Mouse (Mus musculus) activated CD4-positive, CD25-positive, alpha-beta regulatory T cell, adult 4 months (primary cell): ENCODE results near the gene Coq2. TPM values are rescaled to one million over a fixed set of nuclear protein-coding genes. Genes with fewer than 3 reads are reported as not detected.
A peak's percentile ranks its signal among the peaks of the same experiment; 100 is the strongest.

Source experiments
- ATAC-seq: one replicate; pipeline ENCODE4 v1.8.0; 2017
- polyA plus RNA-seq, 2 experiments: library from polyadenylated mRNA; unstranded; fragments of 100-300 nt; shearing (Covaris generic); gene quantifications; one replicate each; pipeline ENCODE4 v1.2.1; 2017

Gene Coq2
- 1 to 10 TPM; 8.2 to 9.2 TPM for polyA plus RNA-seq

DNA sequence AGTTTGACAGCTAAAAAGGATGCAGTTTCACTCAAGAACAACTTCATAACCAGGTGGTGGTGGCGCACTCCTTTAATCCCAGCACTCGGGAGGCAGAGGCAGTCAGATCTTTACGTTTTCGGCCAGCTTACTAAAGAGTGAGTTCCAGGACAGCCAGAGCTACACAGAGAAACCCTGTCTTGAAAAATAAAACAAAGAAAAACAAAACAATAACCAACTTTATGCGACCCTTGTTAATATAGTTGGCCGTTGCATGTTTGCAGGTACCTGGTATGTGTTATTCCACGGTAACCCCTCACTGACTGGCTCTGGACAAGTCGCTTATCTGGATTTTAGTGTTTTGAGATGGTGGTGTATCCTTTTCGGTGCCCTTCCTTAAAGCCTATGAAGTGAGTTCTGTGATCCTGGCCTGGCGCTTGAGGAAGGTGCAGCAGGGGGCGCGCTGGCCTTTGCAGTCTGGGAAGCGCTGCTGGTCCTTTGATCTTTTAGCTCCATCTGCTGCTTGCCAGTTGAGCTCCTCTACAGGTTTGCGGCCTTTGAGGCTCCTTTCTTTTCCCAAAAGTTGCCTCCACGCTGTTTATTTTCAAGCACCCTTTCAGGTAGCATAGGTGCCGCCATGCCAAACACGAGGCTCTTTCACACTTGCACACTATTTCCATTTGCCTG, at the start of gene Coq2:
Gene Coq2 (minus strand): TSS at position 430 of the 666 bp plus-strand sequence.
- ATAC-seq, result peak; percentile 82

DNA sequence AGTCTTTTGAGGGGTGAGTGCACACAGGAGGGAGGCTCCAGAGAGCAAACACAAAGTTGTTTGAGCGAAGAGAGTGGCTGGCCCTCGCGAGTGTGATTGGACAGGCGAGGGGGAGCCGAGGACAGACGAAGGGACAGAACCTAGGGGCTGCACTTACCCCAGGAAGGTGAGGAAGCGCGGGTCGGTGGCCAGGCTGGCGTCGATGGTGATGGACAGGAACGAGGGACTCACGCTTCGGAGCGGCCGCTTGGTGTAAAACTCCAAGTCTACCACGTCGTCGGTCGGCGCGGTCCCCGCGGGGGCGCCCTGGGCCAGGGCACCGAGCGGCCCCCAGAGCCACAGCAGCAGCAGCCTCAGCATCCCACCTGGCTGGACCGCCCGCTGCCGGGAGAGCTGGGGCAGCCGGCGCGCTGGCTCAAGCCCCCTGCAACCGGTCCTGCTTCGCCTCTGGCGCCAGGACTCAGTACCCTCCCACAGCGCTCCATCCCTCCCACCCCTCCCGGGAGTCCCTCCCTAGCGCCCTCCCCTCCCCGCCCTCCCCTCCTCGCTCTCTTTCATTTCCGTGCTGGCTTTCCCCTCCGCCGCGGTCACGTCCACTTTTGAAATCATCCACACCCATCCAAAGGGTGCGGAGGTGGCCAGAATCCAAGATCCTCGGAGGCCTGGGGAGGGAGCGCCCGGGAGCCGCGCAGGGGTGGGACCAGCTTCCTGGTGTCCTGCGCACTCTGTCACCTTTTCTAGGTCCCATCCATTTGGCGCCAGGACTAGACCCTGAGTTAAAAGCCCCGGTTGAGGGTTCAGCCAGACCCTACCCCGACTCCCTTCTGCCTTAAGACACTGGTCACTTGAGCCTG, 44.5 kb upstream of the Coq2 start, which contains the start of gene Hpse:
Gene Hpse (minus strand): TSS at position 482 of the 854 bp plus-strand sequence.
- peak; percentile 56 for ATAC-seq

DNA sequence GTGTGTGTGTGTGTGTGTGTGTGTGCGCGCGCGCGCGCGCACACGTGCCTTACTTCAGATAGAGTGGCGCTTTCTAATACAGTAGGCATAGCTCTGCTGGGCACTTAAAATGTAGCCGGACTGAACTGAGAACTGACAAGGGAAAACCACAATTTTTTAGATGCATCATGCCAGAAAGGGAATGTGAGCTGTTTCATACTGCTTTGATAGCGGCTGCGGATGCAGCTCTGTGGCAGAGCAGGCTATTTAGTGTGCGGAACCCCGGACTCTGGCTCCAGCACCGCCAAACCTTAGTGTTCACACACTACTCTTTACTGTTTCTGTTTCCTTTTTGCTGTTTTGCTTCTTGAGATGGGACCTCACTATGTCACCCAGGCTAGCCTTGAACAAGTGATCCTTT, 41.8 kb upstream of the Coq2 start:
- no peak for ATAC-seq

DNA sequence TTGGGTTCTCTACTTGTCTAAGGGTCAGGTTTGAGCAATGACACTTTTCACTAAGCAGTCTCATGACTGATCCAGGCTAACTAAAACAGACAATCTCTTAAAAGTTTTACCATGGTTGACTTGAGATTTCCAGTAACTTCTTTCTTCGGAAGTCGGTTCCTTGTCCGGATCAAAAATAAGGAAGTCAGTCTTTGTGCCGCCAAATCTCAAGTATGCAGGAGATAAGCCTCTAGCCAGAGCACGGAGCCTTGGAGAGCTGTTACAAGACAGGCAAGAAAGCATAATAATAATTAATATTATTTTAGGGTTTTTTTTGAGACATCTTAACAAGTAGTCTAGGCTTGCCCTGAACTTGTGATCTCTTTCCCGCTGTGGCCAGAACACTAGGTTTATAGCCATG, 36.3 kb upstream of the Coq2 start:
- ATAC-seq, result no peak

DNA sequence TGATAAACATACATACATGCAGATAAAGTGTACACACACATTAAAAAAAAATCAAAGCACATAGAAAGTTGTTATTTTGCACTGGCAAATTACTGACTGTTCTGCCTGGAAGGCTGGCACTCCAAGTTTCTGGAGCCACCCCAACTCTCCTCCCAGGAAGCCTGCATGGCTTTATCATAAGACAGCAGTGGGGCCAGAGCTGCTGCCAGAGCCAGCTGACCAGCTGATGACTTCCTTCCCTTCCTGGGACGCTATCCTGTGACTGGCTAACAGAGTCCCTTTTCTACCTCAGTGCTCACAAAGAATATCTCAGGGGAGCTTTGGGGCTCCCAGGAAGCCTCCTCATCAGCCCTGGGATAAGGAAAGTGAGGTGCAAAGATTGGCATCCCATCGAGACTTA, 35.1 kb upstream of the Coq2 start:
- no peak for ATAC-seq

DNA sequence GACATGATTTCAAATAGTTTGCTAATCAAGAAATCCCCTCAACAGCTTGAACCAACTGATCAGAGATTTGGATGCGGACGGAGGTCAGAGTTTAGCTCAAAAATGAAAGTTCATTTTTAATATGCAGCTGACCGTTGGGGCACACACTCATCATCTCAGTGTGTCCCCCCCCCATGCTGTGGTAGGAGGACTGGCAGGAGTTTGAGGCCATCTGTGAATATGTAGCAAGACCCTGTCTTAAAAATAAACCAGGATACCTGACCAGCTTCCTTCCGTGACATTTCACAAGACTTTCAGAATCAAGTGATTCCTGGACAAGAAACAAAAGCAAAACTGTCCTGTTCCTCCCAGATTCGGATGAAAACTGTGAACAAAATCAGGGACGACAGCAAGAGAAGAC, 34.1 kb upstream of the Coq2 start:
- ATAC-seq, result no peak

DNA sequence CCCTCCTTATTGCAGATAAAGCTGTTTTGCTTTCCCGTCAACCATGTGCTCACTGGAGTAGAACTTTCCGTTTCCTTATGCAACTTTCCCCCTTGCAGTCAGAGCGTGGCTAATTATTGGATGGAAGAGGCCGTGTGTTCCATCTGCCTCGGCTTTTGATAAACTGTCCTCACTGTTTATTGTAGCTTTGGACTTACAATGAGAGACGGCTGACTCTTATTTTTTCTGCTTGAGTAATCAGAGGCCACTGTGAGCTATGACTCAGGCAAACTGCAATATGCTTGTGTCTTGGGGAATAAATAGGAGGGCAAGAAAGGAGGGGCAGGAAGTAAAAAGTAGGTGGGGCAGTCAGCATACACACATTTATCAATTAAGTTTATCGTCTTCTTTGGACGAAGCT, 31.7 kb upstream of the Coq2 start:
- no peak for ATAC-seq

DNA sequence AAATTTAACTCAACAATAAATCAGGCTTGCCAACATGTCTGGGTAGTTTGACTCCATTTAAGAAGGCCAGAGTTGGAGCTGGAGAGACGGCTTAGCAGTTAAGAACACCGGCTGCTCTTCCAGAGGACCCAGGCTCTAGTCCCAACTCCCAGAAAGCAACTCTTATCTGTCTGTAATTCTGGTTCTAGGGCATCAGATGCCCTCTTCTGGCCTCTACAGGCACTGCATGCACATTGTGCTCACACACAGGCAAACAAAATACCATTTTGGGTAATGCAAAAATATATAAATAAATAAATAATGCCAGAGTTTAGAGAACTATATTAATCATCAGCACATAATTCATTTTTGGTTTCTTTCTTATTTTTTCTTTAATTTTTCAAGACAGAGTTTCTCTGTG, 29.3 kb upstream of the Coq2 start:
- no peak for ATAC-seq

DNA sequence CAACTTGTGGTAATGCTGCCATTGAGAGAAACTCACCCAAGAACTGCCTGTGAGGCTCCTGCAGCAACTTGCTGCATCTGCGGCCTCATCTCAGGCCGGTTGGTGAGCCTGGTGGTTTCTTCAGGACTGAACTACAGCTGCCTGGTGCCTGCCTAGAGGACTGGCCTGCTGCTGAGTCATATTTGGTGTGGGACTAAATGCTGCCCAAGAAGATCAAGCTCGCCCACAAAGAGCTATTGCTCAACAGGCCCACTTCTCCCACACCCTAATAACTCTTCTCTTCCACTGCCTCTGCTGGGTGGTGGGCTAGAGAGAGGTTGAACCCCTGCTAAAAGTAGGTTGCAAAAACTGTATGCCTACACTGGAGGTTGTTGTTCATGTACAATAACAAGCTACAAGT, 27.4 kb upstream of the Coq2 start:
- ATAC-seq, result no peak

DNA sequence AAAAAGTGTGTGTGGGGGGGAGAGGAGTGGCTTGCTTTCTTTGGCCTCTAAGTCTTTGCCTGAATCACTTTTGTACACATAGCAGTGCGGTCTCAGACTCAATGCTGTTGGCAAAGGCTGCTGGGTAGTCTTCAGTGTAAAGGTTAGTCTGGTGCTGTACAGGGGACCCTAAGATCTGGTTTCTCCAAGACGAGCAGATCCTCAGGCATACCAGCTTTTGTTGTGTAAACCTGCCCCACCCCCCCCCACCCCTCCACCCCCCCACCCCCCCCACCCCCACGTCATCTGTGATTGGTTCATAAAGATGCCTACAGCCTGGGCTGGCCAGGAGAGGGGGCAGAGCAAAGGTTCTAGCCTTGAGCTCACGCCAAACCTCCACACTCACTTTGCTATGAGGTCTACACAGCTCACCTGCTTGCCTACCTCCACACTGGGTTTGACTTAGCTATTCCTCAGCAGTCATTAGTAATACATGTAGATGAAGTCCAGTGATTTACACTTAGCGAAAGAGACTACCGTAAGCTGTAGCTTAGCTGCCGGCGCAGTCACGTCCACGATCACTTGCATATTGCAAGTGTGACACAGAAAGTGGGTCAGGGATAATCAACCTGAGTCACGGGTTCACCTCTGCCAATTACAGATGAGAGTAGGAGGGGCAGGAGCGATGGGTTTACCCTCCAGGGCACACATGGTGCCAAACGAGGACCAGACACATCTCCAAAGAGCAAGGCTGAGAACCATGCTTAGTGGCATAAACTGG, 26.1 kb upstream of the Coq2 start:
- ATAC-seq, result no peak

DNA sequence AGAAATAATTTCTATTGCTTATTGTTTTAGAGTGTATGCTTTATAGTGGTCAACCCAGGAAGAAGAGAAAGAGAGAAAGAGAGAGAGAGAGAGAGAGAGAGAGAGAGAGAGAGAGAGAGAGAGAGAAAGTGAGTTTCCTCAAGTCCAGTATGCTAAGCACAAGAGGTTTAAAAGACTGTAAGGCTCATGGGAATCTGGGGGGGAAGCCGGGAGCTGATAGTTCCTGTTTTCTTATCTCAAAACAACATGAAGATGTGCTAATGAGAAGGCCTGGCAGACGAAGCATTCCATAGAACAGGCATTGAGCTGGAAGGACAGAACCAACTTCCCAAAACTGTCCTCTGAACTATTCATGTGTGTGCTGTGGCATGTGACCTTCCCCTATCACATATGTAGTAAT, 22.9 kb upstream of the Coq2 start:
- ATAC-seq, result no peak

DNA sequence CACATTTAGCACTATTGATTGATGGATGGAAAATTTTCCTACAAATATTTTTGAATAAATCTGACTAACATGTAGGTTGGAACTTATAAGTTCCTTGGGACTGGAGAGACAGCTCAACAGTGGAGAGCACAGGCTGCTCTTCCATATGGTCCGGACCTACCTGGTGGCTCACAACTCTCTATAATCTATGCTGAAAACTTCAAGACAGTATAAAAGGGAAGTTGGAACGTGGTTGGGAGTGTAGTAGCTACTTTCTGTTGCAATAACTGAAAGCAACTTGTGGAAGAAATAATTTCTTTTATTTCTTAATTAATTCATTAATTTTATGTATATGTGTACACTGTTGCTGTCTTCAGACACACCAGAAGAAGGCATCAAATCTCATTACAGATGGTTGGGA, 22.5 kb upstream of the Coq2 start:
- no peak for ATAC-seq

DNA sequence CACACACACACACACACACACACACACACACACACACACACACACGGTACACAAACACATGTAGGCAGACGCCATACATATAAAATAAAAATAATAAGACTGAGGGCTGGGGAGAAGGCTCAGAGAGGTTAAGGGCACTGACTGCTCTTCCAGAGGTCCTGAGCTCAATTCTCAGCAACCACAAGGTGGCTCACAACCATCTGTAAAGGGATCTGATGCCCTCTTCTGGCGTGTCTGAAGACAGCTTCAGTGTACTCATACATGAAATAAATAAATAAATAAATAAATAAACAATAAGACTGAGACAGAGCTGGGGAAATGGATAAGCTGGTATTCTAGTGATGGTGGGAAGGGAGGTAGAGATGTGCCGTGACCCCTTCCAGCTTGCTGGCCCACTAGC, 10.7 kb upstream of the Coq2 start:
- ATAC-seq, result no peak

DNA sequence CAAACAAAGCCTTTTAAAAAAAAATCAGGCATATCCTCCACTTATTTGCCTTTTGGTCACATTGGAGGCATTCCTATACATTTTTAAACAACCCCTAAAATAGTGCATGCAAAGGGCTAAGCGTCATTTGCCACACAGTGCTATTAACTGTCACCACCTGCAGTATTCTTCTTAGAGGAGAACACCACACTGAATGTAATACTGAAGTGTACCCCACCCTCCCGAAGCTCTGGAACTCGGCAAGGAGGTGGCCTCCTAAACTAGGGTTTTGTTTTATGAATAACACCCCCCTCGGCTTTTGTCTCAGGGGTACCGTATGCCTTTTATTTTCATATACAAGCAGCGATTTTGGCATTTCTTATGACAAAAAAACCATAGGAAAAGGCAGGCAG, 5.6 kb upstream of the Coq2 start:
- no peak for ATAC-seq

DNA sequence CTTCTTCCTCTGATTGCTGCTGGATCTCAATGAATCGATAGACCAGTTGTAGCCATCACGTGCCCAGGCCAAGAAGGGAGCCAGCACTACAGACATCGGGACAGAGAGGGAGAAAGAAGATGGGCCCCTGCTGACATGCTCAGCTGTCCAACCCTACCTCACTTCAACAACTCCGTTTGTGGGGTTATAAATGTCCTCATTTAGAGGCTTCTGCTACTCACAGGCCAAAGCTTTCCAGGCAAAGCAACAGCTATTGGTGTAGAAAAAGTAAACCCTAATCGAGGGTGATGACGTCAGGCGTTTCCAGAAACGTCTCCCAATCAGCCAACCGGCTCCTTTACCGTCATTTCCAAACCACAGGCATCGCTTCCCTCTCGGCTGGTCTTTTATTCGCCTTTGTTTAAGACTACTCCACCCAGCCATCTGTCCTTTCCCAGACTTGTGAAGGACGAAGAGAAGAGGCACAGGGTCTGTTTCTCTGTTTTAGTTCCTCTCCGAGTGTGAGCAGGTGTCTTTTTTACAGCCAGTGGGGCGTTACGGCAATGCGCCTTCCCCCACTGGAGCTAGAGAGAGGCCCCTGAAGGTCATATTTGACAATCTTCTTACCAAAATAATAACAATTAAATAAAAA, 5.1 kb upstream of the Coq2 start:
- ATAC-seq, result no peak

DNA sequence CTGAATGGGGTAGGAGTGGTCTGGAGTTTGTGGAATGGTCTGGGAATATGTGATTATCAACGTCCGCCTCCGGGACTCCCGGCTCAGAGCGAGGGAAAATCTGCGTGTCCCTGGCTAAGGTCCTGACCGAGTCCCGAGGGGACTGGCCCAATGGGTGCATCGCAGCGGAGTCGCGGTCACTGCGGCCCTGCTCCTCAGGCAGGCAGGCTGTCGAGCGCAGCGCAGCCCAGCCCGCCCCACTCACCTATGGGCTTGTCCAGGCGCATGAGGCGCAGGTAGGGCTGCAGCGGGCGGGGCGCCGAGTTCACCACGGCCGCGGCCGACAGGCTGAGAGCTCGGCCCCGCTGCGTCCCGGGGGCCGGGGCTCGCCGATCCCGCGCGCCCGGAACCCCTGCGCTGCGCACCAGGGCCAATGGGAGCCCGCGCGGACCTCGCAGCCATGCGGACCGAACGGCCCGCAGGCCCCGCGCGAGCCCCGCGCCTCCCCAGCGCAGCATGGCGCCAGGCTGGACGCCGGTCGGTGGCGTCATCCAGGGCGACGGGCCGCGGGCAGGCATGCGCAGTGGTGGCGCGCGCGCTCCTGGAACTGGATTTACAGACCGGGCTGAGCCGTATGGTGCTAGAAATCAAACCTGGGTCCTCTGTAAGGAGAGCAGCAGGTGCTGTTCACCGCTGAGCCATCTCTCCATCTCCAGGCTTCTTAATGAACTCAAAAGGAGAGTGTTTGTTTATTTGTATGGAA, 1.0 kb downstream of the Coq2 start:
- peak; percentile 74 for ATAC-seq

DNA sequence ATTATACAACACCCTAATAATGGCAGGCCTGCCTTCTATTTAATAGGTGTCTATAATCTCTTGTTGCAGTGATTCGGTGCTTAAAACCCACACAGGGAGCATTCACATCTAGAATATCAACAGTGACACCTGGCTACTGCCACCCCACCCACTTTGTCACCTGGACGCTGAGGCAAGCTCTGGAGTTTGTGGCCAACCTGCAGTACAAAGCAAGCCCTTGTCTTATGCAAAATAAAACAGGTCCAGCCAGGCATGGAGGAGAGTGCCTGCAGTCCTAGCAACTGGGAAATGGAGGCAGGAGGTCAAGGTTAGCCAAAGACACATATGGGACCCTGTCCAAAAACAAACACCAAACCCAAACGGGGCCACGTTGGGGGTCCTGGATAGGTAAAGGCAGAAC, 2.5 kb downstream of the Coq2 start:
- ATAC-seq, result no peak

DNA sequence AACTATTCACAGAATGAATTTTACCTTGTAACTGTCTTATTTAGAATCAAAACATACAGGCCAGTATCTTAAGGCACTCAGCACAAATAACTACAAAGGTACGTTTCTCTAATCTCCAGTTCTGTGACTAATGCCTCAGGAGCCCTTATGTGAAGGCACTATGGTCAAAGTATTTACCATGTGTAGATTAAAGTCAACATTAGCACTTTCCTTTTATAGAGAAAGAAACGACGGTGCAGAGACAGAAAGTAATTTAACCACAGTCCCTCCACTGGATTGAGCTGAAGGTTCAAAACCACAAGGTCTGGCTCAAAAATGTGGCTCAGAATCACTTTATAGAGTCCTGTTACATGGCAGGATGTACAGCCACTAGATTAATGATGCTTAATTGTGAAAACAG, 3.0 kb downstream of the Coq2 start:
- no peak for ATAC-seq

DNA sequence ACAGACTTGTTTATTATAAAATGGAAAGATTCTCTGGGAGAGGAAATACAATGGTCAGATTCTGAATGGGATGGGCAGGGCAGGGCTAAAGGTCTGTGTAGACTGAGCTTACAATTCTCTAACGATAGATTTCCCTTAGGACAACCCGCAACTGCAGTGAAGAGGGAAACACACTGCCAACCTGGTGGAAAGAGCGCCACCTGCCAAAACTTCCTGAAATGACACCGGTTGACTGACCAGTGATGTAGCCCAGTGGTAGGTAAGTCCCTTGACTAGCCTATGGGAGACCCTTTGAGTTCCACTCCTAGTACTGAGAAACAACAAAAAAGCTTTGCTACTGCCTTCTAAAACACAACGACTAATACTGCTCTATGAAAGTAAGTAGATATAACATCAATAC, 3.5 kb downstream of the Coq2 start:
- ATAC-seq, result no peak

DNA sequence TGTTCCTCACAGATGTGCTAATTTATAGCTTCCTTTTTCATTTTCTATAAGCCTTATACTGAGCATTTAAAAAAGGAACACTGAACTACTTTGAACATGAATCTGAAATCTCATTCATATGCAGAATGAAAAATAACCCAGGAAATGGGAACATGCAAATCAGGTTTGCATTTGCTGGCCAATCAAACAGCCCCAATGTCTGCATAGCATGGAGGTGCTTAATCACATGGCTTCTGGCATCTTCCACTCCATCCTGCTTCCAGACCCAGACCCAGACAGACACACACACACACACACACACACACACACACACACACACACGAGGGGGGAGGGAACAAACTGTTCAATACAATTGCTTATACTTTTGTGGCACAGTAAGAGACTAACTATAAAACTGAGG, 8.0 kb downstream of the Coq2 start:
- no peak for ATAC-seq

DNA sequence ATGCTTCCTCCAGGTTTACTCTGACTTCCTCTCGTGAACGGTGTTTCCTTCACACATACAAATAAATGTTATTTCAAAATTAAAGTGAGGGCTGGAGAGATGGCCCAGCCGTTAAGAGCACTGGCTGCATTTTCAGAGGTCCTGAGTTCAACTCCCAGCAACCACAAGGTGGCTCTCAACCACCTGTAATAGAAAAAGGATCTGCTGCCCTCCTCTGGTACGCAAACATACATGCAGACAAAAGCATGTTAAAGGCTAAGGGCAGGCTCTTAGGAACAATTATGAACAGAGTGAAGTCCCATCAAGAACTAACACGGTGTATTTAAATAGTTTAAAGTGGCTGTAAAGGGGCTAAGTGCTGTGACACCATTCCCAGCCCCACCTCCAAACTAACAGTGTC, 11.1 kb downstream of the Coq2 start:
- peak; percentile 93 for ATAC-seq

DNA sequence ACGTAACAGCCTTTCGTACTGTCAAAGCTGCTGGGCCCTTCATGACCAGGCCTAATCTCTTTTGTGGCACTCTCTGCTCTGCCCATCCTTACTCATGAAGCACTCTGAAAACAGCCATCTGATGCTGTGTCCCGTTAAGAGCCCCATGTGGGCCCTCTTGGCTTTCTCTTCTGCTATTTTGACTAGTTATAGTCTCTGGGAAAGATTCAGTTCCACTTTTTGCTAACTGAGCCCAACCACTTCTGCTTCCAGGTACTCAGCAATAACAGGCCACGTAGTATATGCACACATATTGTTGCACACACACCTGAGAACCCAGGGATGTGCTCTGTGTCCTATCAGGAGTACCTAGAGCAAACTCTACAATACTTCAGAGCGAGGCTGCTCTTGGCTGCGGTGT, 11.9 kb downstream of the Coq2 start:
- no peak for ATAC-seq
